Mouse (Mus musculus) thymus, postnatal 14 days (tissue): ENCODE results near the gene Zfp599.

Experiments
- DNase-seq: peaks from one replicate; pipeline ENCODE4 v3.0.0; 2021

Zfp599 gene

DNA sequence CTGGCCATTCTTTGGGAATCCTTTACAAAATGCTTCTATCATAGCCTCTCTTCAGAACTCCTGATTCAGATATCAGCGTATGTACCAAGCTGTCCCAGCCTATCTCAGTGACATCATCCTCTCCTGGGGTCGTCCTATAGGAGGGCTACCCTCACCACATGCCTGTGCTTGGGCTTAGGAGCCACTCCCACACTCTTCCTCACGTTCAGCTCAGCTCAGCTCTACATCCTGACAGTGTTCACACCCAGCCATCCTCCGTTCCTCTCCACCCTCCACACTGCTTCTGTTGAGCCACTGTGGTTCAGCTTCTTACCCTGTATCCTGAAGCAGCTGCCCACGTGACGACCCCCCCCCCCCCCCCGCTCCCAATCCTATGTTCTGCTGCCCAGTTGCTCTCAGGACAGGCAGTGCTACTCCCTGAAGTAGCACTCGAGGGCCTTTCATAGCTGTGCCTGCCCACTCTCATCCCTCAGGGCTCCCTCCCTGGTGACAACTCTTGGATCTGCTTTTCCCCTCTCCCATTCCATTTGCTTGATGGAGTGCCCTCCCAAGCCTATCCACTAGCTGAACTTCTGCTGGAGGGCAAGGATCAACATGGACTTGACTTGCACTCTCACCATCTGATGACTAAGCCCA lies 41.7 kb downstream of the Zfp599 start:
- no peak for DNase-seq

DNA sequence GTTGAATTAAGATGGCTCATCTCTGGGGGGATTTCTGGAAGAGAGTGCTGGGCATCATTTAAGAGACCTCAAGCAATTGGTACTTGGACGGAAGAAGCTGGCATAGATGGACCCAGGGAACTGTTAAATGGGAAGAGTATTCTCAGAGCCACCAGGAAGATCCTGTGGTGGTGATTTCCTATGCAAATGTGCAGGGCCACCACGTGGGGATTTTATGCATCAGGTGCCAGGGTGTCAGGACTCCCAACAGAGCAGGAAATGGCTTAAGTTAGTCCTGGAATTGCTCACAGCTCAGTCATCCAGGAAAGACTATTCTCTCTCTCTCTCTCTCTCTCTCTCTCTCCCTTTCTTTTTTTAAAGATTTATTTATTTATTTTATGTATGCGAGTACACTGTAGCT lies 43.0 kb downstream of the Zfp599 start:
- DNase-seq = no peak

DNA sequence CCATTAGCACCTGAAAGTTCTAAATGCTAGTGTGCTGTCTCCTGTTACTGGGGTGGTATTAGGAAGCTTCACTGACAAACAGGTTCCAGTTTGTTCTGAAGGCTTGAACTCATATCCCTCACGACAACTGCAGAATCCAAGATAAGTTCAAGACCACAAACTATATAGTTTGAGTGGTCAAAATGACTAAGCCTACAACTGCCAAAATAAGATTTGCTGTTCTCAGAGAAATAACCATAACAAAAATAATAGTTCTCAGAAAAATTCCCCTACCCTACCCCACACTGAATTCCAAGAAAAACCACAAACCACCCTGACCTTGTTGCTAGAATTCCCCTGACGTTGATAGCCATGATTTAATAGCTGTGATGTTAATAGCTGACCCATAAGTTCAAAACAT lies 45.1 kb downstream of the Zfp599 start:
- DNase-seq = no peak

DNA sequence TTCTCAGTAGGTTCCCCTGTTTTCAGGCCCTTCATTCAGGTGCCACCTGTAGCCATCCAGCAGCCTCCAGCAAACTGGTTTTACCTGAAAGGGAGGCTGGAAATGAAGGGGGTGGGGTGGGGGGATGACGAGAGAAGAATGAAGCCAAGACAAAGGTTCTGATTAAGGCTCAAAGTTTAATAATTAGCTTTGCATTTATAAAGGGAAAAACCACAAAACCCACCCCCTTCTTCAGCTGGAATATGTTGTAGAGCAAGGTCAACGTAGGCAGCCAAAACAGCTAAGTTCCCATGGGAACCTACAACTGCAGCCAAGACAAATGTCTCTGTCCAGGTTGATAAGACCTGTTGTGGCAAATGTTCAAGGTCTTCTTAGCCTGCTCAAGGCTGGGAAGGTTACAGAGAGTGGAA lies 45.9 kb downstream of the Zfp599 start:
- no peak for DNase-seq
